Mouse (Mus musculus) thymus, postnatal 14 days (tissue): ENCODE data around the gene Mrm3.

Experiments
- DNase-seq: peaks from one replicate; pipeline ENCODE4 v3.0.0; 2021

Gene Mrm3

DNA sequence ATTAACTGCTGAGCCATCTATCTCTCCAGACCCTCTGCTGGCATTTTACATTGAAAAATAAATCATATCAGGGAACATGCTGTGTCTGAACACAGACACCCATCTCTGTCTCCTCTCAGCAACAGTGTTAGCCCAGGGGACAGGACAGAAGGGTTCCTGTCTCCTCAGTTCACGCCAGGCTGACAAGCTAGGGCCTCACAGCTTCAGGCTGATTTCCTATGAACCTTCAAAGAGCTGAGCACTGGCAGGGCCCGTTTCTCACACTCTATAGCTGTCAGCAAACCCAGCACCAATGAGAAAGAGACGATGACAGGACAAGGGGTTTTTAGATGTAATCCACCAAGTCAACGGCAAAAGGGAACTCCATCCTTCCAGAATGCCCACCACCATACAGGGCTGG, 48.4 kb downstream of the Mrm3 start:
- DNase-seq, result no peak

DNA sequence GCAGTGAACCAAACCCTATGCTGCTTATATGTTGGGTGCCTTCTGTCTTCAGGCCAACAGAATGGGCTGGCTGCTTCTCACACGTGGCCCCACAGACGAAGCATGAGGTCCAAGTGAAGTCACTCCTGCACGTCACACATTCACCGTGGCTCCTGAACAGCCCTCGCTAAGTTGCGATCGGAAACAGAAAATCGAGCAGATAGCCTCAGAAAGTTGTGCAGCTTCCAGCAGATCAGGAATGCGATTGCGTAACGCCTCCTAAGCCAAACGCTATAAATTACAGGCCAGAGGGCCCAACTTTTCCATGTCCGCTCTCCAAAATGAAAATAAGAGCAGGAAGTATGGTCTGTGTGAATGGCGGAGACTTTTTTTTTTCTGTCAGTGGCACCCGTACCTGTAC, 48.9 kb downstream of the Mrm3 start:
- DNase-seq, result no peak

DNA sequence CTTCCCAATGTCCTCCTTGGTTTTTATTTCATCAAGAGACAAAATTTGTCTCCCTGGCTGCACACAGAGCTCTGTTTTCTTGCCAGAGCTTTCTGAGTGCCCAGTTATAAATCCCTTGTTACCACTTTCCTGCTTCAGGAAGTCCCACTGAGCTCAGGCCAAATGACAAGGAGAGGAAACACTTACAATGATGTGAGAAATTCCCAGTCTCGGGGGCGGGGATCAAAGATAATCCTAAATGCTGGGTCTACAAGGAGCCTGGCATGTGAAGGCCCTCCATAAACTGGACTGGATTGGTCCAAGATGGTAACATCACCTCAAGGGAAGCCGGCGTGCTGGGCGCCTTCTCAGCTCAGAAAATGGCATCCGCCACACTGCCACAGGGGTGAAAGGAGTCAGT, 49.3 kb downstream of the Mrm3 start:
- DNase-seq, result no peak

DNA sequence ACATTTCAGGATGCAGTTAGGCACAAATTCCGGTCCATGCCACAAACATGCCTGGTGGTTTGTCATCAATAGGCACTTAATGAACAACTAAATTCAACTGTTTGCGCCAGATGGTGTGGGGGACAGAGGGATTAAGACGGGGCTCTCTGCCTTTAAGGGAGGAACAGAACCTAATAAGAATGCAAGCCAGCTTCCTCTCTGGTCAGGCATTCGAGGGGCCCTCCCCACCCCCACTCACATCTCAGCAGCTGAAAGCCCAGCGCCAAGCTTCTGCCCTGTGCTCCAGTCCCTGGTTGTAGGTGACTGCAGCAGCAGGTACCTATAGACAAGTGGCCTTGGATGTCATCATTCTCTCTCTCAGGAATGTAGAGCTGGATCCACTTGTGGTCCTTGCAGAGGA, 50.6 kb downstream of the Mrm3 start:
- no peak for DNase-seq

DNA sequence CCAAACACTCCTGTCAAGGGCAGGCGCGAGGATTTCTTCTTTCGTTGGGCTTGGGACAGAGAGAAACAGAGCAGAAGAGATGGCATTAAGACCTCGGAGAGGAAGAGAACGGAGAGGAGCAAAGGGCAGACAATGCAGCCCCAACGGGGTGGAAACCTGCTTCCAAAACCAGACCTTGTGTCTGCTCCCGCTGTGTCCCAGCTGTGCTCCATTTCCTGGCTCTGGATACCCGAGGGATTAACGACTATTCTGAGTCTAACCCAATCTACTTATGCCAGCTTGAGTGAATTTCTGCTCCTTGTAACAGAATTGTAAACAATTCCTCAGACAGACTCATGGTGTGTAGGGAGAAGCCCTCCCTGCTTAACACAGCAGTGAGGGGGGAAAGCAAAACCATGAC, 51.3 kb downstream of the Mrm3 start:
- DNase-seq, result no peak

DNA sequence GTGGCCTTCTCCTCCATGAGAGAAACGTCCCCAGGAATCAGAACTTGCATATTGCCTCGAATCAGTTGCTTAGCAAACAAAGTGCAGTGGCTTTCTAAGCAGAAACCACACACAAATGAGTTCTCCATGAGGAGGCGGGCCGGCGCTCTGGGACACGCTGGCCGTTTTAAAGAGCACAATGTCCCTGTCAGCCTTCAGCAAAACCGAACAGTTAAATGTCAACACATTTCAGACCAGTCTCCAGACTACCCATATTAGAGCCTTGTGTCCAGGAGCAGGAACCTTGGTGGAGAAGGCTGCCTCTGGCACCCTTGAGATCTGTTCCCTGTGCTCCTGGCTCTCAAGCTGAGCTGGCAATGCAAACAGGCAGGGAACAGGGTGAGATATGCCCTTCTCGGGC, 53.7 kb downstream of the Mrm3 start:
- DNase-seq, result no peak

DNA sequence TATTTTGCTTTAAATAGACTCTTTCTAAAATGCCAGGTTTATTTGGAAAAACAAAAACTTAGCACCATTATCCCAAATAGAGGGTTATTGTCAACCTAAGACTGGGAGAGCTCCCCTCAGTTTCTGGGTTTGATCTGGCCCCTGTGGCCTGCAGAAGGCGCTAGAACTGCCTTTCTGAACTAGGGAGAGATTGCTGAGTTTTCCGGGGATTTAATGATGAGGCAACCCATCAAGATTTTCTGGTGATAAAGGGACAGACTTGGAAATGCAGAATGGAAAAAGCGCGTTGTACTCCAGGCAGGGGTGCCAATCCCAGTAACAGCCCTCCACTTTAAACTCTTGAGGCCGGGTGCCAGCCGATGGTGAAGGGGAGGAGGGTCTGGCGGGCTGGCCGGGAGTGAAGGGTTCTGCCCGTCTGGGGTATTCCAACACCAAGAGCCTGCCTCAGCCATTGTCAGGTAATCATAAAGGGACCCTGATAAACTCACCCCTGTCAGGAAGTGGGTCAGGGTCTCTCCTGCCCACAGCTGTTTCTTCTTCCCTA, 55.0 kb downstream of the Mrm3 start:
- no peak for DNase-seq
